Mouse (Mus musculus) myocyte (in vitro differentiated cells): ENCODE data around the gene Snx19. TPM values are rescaled to one million over a fixed set of nuclear protein-coding genes. Genes with fewer than 3 reads are reported as not detected.

ENCODE experiments used
- H3K27me3 ChIP-seq: one replicate; pipeline ENCODE4 v1.6.1; 2011; ENCODE audit not compliant: control insufficient read depth, insufficient read depth, insufficient read length
- H3K36me3 ChIP-seq: one replicate; pipeline ENCODE4 v1.6.1; 2011; ENCODE audit not compliant: control insufficient read depth, insufficient read depth
- H3K4me2 ChIP-seq: one replicate; pipeline ENCODE4 v1.6.1; 2011; ENCODE audit warnings: low read depth, control low read depth
- H3K4me3 ChIP-seq: one replicate; pipeline ENCODE4 v1.5.1; 2011; ENCODE audit warnings: mild to moderate bottlenecking, control low read depth, moderate library complexity
- H3K79me2 ChIP-seq: one replicate; pipeline ENCODE4 v1.6.1; 2011; ENCODE audit not compliant: control insufficient read depth, insufficient read depth
- H3ac ChIP-seq: one replicate; pipeline ENCODE4 v1.6.1; 2011; ENCODE audit not compliant: control insufficient read depth, insufficient read length
- CEBPB ChIP-seq: IDR thresholded peaks from 2 replicates; pipeline ENCODE4 v1.6.1; 2011; ENCODE audit warnings: mild to moderate bottlenecking, moderate library complexity; ENCODE audit not compliant: poor library complexity, insufficient read depth, severe bottlenecking
- E2F4 ChIP-seq: IDR thresholded peaks from one replicate; pipeline ENCODE4 v1.6.1; 2011; ENCODE audit warnings: mild to moderate bottlenecking, control low read depth, moderate library complexity; ENCODE audit not compliant: insufficient read depth
- MAX ChIP-seq: IDR thresholded peaks from one replicate; pipeline ENCODE4 v1.6.1; 2011; ENCODE audit warnings: low read depth, mild to moderate bottlenecking, control low read depth
- MYOD1 ChIP-seq, 3 experiments: IDR thresholded peaks; one replicate each; pipeline ENCODE4 v1.6.1; 2011; ENCODE audit warnings: control low read depth in 2 of 3, low read depth in 2 of 3, mild to moderate bottlenecking in 2 of 3, moderate library complexity in 1 of 3; ENCODE audit not compliant: insufficient read length in 2 of 3, control insufficient read depth in 1 of 3
- MYOG ChIP-seq, 3 experiments: IDR thresholded peaks; one replicate each; pipeline ENCODE4 v1.6.1; 2011; ENCODE audit warnings: control low read depth in 2 of 3, low read depth in 2 of 3, mild to moderate bottlenecking in 2 of 3; ENCODE audit not compliant: insufficient read length in 2 of 3, control insufficient read depth in 1 of 3, insufficient read depth in 1 of 3
- POLR2A ChIP-seq: IDR thresholded peaks from one replicate; pipeline ENCODE4 v1.6.1; 2011; ENCODE audit warnings: low read depth, mild to moderate bottlenecking, control low read depth, moderate library complexity; ENCODE audit not compliant: insufficient read length
- POLR2AphosphoS2 ChIP-seq: IDR thresholded peaks from one replicate; pipeline ENCODE4 v1.6.1; 2011; ENCODE audit warnings: low read depth, control low read depth; ENCODE audit not compliant: insufficient read length
- REST ChIP-seq: IDR thresholded peaks from one replicate; pipeline ENCODE4 v1.6.1; 2011; ENCODE audit warnings: mild to moderate bottlenecking, control low read depth, moderate library complexity; ENCODE audit not compliant: insufficient read depth, insufficient read length
- SRF ChIP-seq: IDR thresholded peaks from one replicate; pipeline ENCODE4 v1.6.1; 2011; ENCODE audit warnings: low read depth; ENCODE audit not compliant: control insufficient read depth, insufficient read length
- TCF12 ChIP-seq: IDR thresholded peaks from one replicate; pipeline ENCODE4 v1.6.1; 2011; ENCODE audit warnings: mild to moderate bottlenecking, control low read depth; ENCODE audit not compliant: poor library complexity, insufficient read depth, severe bottlenecking
- TCF3 ChIP-seq: IDR thresholded peaks from one replicate; pipeline ENCODE4 v1.6.1; 2011; ENCODE audit warnings: low read depth, control low read depth; ENCODE audit not compliant: insufficient read length
- USF1 ChIP-seq: IDR thresholded peaks from one replicate; pipeline ENCODE4 v1.6.1; 2011; ENCODE audit warnings: low read depth, mild to moderate bottlenecking, control low read depth, moderate library complexity
- polyA plus RNA-seq: library from polyadenylated mRNA; unstranded; fragments of >200 nt; fragmentation: generic; extraction: Trizol; gene quantifications from one replicate; pipeline ENCODE4 v1.2.1, GENCODE M21; 2012; ENCODE audit warnings: missing spikeins

The Snx19 gene
- polyA plus RNA-seq, 1 experiment, result 19.4 TPM

- H3K4me3 ChIP-seq, result no peak overlapping the region
- no peaks in the 10 kb centered on the region for H3K27me3 ChIP-seq
- no peaks in the 10 kb centered on the region for H3K79me2 ChIP-seq
- no peak overlapping the region for H3ac ChIP-seq
- TF ChIP-seq TCF3, result no peak
- no peak for TF ChIP-seq POLR2AphosphoS2
- TF ChIP-seq REST, result no peak
- TF ChIP-seq POLR2A, result no peak
- TF ChIP-seq CEBPB, result no peak
- TF ChIP-seq MYOG (IDR thresholded peaks at IDR 0.05; ENCODE audit: control insufficient read depth in 1 of 3, insufficient read depth in 1 of 3, insufficient read length in 2 of 3, low read depth in 2 of 3), result no peak
- H3K4me2 ChIP-seq, result no peak overlapping the region
- peaks cover 25% of the 10 kb centered on the region for H3K36me3 ChIP-seq
Measured at GRCm38 (mm10) chr9:30456250-30456649, 29.3 kb downstream of the Snx19 start.

GRCm38 (mm10) chr9:30460501-30460900, 33.6 kb downstream of the Snx19 start:
- H3K27me3 ChIP-seq, result no peaks in the 10 kb centered on the region
- no peak overlapping the region for H3K4me2 ChIP-seq
- H3K79me2 ChIP-seq, result no peaks in the 10 kb centered on the region
- H3K4me3 ChIP-seq, result no peak overlapping the region
- no peak overlapping the region for H3ac ChIP-seq
- H3K36me3 ChIP-seq, result peaks cover 21% of the 10 kb centered on the region
- TF ChIP-seq POLR2A (no peak), MAX (no peak), MYOG (IDR thresholded peaks at IDR 0.05; ENCODE audit: control insufficient read depth in 1 of 3, insufficient read depth in 1 of 3, insufficient read length in 2 of 3, low read depth in 2 of 3) (no peak), REST (no peak), TCF12 (no peak), TCF3 (no peak), POLR2AphosphoS2 (no peak), MYOD1 (IDR thresholded peaks at IDR 0.05; ENCODE audit: control insufficient read depth in 1 of 3, insufficient read length in 2 of 3, low read depth in 2 of 3) (no peak)

GRCm38 (mm10) chr9:30464661-30465060, 37.8 kb downstream of the Snx19 start:
- no peak overlapping the region for H3K4me3 ChIP-seq
- no peaks in the 10 kb centered on the region for H3K27me3 ChIP-seq

GRCm38 (mm10) chr9:30480043-30480442, 53.1 kb downstream of the Snx19 start:
- Histone ChIP-seq H3ac (no peak overlapping the region), H3K36me3 (no peaks in the 10 kb centered on the region), H3K4me3 (no peak overlapping the region), H3K79me2 (no peaks in the 10 kb centered on the region), H3K27me3 (peaks cover 41% of the 10 kb centered on the region), H3K4me2 (no peak overlapping the region)
- TF ChIP-seq MYOG (IDR thresholded peaks at IDR 0.05; ENCODE audit: control insufficient read depth in 1 of 3, insufficient read depth in 1 of 3, insufficient read length in 2 of 3, low read depth in 2 of 3), result no peak
- TF ChIP-seq POLR2AphosphoS2, result no peak
- TF ChIP-seq CEBPB, result no peak
- no peak for TF ChIP-seq POLR2A
- no peak for TF ChIP-seq TCF12
- TF ChIP-seq SRF, result no peak
- no peak for TF ChIP-seq MYOD1 (IDR thresholded peaks at IDR 0.05; ENCODE audit: control insufficient read depth in 1 of 3, insufficient read length in 2 of 3, low read depth in 2 of 3)
- TF ChIP-seq E2F4, result no peak
- no peak for TF ChIP-seq REST
- no peak for TF ChIP-seq USF1
- no peak for TF ChIP-seq TCF3
- TF ChIP-seq MAX, result no peak

More at GRCm38 (mm10) chr9:30464661-30465060, 37.8 kb downstream of the Snx19 start:
- no peak overlapping the region for H3ac ChIP-seq
- TF ChIP-seq E2F4 (no peak), TCF12 (no peak), REST (no peak), USF1 (no peak), TCF3 (no peak), POLR2A (no peak), SRF (no peak), POLR2AphosphoS2 (no peak), MAX (no peak)
- peaks cover 15% of the 10 kb centered on the region for H3K36me3 ChIP-seq
- H3K79me2 ChIP-seq, result no peaks in the 10 kb centered on the region
- no peak overlapping the region for H3K4me2 ChIP-seq

- H3K36me3 ChIP-seq, result no peaks in the 10 kb centered on the region
- TF ChIP-seq MYOD1 (IDR thresholded peaks at IDR 0.05; ENCODE audit: control insufficient read depth in 1 of 3, insufficient read length in 2 of 3, low read depth in 2 of 3) (no peak), USF1 (no peak), TCF3 (no peak), E2F4 (no peak)
- no peaks in the 10 kb centered on the region for H3K79me2 ChIP-seq
- no peak overlapping the region for H3K4me2 ChIP-seq
- no peak overlapping the region for H3K4me3 ChIP-seq
- peaks cover 40% of the 10 kb centered on the region for H3K27me3 ChIP-seq
- no peak overlapping the region for H3ac ChIP-seq
Measured at GRCm38 (mm10) chr9:30480464-30480863, 53.6 kb downstream of the Snx19 start.
